Mouse (Mus musculus): Measurements from ENCODE around the gene Hhat.

DNA sequence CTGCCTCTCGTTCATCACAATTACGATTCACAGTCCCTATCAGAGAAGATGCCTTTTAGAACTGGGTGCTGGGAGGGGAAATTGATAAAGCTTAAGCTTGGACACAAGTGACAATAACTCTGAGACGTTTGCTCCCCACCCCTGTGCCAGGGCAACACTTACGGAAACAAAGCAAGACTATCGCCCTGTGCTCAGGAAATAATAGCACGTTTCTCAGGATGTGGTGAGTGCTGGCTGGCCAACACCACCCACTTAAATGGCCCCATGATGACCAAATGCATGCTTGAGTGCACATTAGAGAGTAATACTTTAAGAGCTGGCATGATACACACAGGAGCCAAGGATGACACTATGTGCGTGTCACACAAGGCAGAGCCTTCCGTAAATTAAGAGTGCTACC lies 164.1 kb downstream of the Hhat start:
- TF ChIP-seq POLR2A (IDR thresholded peaks at IDR 0.05; ENCODE audit: borderline replicate concordance, low read depth, low read length): no peak
- no peak for TF ChIP-seq CTCF (IDR thresholded peaks at IDR 0.05; ENCODE audit: low read depth, low read length)

Measured in bone marrow macrophage, adult 2 months (primary cell).